Mouse (Mus musculus) splenic B cell, adult 2 months (primary cell): ENCODE results near the gene Dnajb13.

Source experiments
- DNase-seq: peaks from one replicate; pipeline ENCODE4 v3.0.0-alpha.2; 2011; ENCODE audit warnings: low read depth, low spot score
- H3K27me3 ChIP-seq: 2 replicates; pipeline ENCODE4 v1.6.1; 2012; ENCODE audit warnings: mild to moderate bottlenecking, low read length, moderate library complexity, mixed read lengths; ENCODE audit not compliant: control insufficient read depth, poor library complexity, insufficient read depth, severe bottlenecking
- H3K36me3 ChIP-seq: 2 replicates; pipeline ENCODE4 v1.6.1; 2012; ENCODE audit warnings: mild to moderate bottlenecking, low read length, moderate library complexity, mixed read lengths; ENCODE audit not compliant: control insufficient read depth, poor library complexity, insufficient read depth, severe bottlenecking

Dnajb13 gene

GRCm38 (mm10) chr7:100533503-100533902 is 18.7 kb upstream of the Dnajb13 start:
- H3K36me3 ChIP-seq, result no peaks in the 10 kb centered on the region
- DNase-seq, result no peak
- H3K27me3 ChIP-seq, result no peaks in the 10 kb centered on the region

GRCm38 (mm10) chr7:100530766-100531165 is 16.0 kb upstream of the Dnajb13 start:
- H3K27me3 ChIP-seq, result no peaks in the 10 kb centered on the region
- no peak for DNase-seq
- H3K36me3 ChIP-seq, result no peaks in the 10 kb centered on the region

- Histone ChIP-seq H3K27me3 (no peaks in the 10 kb centered on the region), H3K36me3 (no peaks in the 10 kb centered on the region)
- DNase-seq, result no peak
Observed at GRCm38 (mm10) chr7:100524669-100525068, 9.9 kb upstream of the Dnajb13 start.

- Histone ChIP-seq H3K27me3 (no peaks in the 10 kb centered on the region), H3K36me3 (no peaks in the 10 kb centered on the region)
- DNase-seq, result no peak
Observed at GRCm38 (mm10) chr7:100522222-100522621, 7.5 kb upstream of the Dnajb13 start.

- Histone ChIP-seq H3K27me3 (peaks cover 3% of the 10 kb centered on the region; the same call in 1 of the 2 replicates), H3K36me3 (no peaks in the 10 kb centered on the region)
- peak; percentile 87 for DNase-seq
Observed at GRCm38 (mm10) chr7:100520663-100521285, 6.0 kb upstream of the Dnajb13 start.

- no peak for DNase-seq
- H3K36me3 ChIP-seq, result no peaks in the 10 kb centered on the region
- peaks cover 3% of the 10 kb centered on the region; the same call in 1 of the 2 replicates for H3K27me3 ChIP-seq
Observed at GRCm38 (mm10) chr7:100520204-100520603, 5.4 kb upstream of the Dnajb13 start.

- Histone ChIP-seq H3K27me3 (peaks cover 3% of the 10 kb centered on the region; the same call in 1 of the 2 replicates), H3K36me3 (no peaks in the 10 kb centered on the region)
- DNase-seq, result peak; percentile 26
Observed at GRCm38 (mm10) chr7:100511602-100512001, 3.2 kb downstream of the Dnajb13 start.

- H3K27me3 ChIP-seq, result no peaks in the 10 kb centered on the region
- DNase-seq, result peak; percentile 37
- H3K36me3 ChIP-seq, result no peaks in the 10 kb centered on the region
Observed at GRCm38 (mm10) chr7:100508670-100509069, 6.1 kb downstream of the Dnajb13 start.

- no peaks in the 10 kb centered on the region for H3K36me3 ChIP-seq
- DNase-seq, result peak; percentile 24
- H3K27me3 ChIP-seq, result no peaks in the 10 kb centered on the region
Observed at GRCm38 (mm10) chr7:100506494-100506893, 8.3 kb downstream of the Dnajb13 start.

GRCm38 (mm10) chr7:100504740-100505487 is 9.8 kb downstream of the Dnajb13 start:
- peak; percentile 46 for DNase-seq
- peaks cover 5% of the 10 kb centered on the region for H3K36me3 ChIP-seq
- H3K27me3 ChIP-seq, result no peaks in the 10 kb centered on the region

- peaks cover 19% of the 10 kb centered on the region for H3K36me3 ChIP-seq
- peak; percentile 51 for DNase-seq
- no peaks in the 10 kb centered on the region for H3K27me3 ChIP-seq
Observed at GRCm38 (mm10) chr7:100503076-100503475, 11.7 kb downstream of the Dnajb13 start.

GRCm38 (mm10) chr7:100502374-100502922 is 12.3 kb downstream of the Dnajb13 start:
- Histone ChIP-seq H3K27me3 (no peaks in the 10 kb centered on the region), H3K36me3 (peaks cover 22% of the 10 kb centered on the region)
- DNase-seq, result peak; percentile 41

- Histone ChIP-seq H3K27me3 (no peaks in the 10 kb centered on the region), H3K36me3 (peaks cover 22% of the 10 kb centered on the region)
- peak; percentile 20 for DNase-seq
Observed at GRCm38 (mm10) chr7:100501844-100502373, 12.9 kb downstream of the Dnajb13 start.

GRCm38 (mm10) chr7:100501027-100501843 is 13.5 kb downstream of the Dnajb13 start:
- peak; percentile 31 for DNase-seq
- H3K36me3 ChIP-seq, result peaks cover 27% of the 10 kb centered on the region
- no peaks in the 10 kb centered on the region for H3K27me3 ChIP-seq
